Mouse (Mus musculus): ENCODE measurements around the gene Vps33a.

Vps33a gene

DNA sequence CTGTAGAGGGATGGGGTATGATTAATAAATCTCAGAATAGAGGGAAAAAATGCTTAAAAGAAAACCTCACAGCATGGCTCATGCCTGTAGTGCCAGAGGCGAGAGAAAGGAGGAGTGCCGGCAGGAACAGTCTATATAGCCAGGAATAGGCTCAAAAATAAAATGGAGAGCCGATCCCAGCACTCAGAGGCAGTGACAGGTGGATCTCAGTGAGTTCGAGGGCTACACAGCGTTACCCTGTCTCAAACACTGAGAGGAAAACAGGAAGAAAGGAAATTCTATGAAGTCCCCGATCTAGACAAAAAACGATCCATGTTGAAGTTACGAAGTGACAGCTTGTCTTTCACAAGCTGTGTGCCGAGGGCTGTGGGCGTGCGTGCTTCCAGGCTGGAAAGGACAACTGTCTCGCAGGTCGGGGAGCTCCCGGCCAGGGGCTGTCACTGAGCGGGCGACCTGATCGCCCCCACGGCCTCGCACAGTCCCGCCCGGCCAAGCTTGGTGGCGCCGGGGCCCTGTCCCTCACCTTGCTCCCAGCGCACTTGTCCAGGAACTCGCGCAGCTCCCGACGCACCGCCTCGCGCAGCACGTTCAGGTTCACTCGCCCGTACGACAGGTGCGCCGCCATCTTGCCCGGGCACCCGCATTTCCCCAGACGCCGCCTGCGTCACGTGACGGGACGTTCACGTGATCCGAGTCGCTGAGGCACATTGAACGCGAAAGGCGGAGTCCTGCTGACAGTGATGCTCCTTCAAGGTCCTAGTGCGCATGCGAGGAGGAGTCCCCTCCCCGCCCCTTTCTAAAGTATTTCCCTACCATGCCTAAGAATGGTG lies at the start of gene Vps33a:
TSS of gene Vps33a (minus strand) at position 682 of the 830 bp plus-strand sequence.
- DNase-seq (ENCODE audit: low read depth, low spot score): peak; percentile 100

DNA sequence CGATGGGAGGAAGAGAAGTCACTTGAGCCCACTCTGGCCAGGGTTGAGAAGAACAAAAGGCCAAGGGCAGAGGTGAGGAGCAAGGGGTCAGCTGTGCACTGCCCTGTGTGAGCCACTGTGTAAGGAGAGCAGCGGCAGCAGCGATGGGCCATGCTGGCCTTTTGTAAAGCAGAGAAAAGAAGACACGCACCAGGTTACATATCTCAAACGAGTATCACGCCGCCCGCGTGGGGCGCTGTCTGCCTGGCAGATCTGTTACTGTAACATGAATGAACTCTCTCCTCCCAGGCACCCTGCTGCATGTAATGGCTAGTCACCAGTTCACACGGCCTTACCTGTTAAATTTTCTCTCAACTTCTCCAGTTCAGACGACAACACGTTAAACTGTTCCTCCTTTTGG lies 49.6 kb upstream of the Vps33a start:
- no peak for DNase-seq (ENCODE audit: low read depth, low spot score)

DNA sequence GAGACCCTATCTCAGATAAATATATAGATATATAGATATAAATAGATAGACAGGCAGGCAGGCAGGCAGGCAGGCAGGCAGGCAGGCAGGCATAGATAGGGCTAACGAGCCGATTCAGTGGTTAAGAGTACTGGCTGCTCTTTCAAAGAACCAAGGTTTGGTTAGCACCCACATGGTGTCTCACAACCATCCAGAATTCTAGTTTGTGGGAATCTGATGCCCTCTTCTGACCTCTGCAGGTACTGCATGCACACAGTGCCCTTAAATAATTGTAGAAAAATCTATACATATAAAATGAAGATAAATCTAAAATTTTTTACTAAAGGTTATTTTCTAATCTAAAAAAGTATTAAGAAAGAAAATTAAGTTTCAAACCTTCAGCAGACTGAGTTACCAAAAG lies 45.7 kb upstream of the Vps33a start:
- no peak for DNase-seq (ENCODE audit: low read depth, low spot score)

DNA sequence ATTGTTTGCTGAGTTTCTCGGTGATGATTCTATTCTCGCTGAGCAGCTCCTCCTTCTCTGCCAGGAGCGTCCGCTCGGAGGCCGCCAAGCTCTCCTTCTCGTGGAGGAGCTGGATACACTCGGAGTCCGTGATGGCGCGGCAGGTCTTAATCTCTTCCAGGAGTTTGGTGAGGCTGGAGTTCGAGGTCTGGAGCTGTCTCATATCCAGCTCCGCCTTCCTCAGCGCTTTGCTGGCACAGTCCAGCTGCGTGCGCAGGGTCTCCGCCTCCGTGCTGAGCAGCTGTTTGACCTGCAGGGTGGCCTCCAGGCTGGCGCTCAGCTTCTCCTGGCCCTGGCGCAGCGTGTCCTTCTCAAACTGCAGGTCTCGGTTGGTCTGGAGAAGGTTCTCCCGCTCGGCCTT lies 41.4 kb upstream of the Vps33a start:
- DNase-seq (ENCODE audit: low read depth, low spot score): no peak

DNA sequence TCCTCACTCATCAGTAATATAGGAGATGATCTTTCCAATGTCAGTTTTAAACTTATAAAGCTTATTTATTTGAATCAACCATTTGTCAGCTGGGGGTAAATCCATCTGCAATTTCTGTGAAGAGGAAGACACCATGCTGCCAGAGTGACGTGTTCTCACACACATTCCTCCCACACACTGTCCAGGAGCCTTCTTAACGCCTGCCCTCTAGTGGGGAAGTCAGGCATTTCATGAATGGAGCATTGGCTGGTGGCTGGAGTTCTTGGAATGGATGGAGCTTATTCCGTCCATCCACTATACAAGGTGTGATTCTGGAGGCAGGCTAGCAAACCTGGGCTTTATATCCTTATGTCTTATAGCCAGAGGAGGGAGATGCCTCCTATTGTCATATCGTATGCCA lies 37.0 kb upstream of the Vps33a start:
- DNase-seq (ENCODE audit: low read depth, low spot score): peak; percentile 43

DNA sequence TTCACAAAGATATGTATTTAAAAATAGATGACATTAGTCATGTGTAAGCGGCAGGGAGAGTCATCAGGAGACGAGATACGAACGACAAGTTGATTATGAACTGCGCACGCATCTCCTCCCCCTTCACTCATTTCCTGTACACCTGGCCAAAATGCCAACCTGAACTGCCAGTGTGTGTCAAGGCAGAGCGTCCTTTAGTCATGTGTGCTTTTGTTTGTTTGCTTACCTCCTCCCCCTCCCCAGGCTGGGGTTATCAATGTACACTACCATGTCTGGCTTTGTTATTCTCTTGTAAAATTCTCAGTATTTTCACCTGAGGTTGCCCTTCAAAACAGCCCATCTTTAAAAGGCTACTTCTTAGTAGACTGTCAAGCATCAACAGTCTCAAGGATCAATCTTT lies 36.6 kb upstream of the Vps33a start:
- DNase-seq (ENCODE audit: low read depth, low spot score): no peak

DNA sequence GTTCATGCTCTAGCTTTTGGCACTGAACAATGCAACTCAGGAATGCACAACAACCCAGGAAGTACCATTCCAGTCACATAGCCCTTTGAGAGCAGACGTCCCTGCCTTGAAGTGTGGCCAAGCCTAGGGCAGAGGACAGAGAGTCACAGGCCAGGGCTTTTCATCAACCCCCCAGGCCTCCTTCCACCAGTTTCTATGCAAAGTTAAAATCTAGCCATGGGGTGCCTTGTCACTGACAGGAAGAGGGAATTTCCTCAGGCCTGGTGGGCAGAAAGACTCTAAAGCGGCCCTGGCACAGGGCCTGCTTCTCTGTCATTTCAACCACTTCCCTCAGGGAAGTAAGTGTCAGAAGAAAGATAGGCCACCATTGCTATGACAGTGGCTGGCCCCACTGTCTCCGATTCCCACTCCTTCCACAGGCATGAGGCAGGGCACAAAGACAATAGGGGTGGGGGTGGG lies 34.4 kb upstream of the Vps33a start:
- no peak for DNase-seq (ENCODE audit: low read depth, low spot score)

DNA sequence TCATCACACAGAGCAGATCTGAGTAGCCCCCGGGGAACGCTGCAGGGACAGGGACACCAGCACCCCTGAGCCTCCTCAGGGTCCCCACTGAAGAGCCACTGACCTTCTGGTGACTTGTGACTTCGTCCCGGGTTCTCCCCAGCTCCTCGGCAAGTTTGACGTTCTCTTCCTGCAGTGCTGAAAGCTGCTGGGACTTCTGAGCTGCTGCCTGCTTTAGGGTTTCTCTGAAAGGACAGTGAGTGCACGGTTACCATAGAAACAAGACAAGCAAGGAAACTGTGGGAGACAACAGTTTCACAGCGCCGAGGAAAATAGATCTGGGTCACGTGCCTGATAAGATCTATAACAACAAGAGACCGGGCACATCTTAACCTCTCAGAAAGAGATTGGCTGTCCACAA lies 30.7 kb upstream of the Vps33a start:
- peak; percentile 22 for DNase-seq (ENCODE audit: low read depth, low spot score)

DNA sequence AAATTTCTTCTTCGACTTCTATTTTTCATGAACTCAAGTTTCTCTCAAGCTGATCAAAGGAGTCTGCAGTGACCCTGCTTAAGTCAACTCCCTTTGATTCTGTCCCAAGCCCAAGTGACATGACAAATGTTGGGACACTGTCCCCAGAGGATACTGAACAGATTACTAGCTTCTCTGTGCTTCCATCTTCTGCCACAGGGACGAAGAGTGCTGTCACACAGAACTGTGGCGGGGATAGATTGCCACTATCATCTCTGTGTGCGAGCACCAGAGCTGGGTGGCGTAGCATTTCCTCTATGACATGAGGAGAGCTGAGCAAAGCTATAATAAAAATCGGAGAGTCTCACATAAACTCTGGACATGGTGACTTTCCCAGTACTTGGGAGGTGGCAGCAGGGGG lies 29.3 kb upstream of the Vps33a start:
- DNase-seq (ENCODE audit: low read depth, low spot score): no peak

DNA sequence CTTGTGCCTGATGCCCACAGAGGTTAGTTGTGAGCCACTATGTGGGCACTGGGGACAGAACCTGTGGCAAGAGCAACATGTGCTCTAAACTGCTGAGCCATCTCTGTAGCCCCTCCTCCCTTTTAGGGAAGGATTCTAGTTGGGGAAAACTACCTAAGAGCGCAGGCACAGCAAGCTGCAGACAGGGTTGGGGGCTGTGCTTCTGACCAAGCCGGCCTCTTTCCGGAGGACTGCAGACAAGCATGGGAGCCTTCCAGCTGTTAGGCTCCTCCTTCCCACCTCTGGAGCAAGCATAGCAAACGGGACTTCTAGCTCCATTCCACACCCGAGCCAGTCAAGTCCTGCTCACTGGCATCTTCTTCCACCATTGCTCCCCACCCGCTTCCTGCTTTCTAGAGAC lies 26.5 kb upstream of the Vps33a start:
- DNase-seq (ENCODE audit: low read depth, low spot score): no peak

DNA sequence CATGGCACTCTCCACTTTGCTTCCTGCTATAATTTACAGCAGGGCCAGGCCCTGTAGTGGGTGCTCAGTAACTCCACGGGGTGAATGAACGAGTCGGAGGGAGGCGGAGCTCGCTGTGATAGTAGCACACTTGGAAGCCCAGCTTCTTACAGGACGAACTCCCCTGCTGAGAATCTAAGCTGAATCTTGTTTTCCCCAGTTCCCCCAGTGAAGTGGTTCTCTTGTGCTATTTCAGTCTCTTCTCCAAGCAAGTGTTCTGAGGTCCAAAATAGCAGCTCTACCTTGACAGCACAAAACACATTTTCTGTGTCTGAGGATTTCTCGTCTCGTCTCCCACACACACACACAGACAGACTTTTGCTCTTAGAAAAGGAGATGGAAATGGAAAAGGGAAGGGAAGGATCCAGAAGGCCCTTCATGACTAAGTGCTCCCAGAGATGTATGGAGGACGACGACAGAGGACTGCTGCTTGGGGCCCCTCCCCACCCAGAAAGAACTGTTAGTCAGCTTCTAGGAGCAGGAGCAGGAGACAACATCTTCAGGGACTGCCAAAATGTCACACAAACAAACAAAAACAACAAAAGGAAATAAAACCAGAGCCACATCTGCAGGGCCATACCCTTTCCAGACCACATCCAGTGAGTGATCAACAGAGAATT lies 20.9 kb upstream of the Vps33a start:
- no peak for DNase-seq (ENCODE audit: low read depth, low spot score)

DNA sequence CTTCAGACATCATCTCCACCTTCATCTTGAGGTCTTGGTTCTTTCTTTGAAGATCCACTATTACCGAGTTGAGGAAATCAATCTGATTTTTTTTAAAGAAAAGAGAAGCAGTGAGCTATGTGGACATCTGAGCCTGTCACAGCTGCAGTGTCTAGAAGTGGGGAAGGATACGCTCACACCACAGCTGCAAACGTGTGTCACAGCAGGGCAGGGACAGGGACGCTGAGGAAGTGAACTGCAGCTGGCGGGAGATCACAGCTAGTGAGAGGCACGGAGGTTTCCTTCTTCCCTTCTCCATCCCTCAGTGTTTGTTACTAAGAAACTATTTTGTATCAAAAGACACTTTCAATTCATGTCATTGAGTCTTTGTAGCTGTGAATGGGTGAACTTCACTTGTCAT lies 7.2 kb upstream of the Vps33a start:
- no peak for DNase-seq (ENCODE audit: low read depth, low spot score)

DNA sequence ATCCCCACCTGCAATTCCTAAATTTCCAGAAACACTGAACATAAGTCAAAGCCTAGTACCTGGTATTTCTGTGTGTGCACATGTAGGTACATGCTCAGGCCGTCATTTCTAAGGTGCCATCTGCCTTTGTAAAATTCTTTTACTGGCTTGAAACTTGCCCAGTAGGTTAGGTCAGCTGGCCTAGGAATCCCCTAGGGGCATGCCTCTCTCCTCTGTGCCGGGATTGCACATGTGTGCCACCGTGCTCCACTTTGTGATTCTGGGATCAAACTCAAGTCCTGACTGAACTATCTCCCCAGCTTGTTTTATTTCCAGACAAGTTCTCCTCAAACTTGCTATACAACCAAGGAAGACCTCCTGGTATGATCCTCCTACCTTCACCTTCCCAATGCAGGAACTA lies 3.9 kb upstream of the Vps33a start:
- DNase-seq (ENCODE audit: low read depth, low spot score): no peak

DNA sequence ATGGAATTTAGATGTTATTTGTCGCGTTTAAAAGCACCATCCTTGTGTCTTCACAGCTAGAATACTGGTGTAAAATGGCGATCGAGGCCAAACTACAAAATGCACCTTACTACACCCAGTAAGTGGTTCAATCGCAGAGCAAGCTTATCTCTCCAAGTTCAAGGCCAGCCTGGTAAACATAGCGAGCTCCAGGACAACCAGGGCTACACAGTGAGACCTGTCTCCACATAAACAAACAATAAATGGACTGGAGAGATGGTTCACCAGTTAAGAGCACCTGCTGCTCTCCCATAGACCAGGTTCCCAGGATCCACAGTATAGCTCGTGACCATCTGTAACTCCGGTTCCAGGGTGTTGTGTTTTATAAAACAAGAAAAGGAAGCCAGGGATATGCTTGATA lies 524 bp upstream of the Vps33a start:
- no peak for DNase-seq (ENCODE audit: low read depth, low spot score)

DNA sequence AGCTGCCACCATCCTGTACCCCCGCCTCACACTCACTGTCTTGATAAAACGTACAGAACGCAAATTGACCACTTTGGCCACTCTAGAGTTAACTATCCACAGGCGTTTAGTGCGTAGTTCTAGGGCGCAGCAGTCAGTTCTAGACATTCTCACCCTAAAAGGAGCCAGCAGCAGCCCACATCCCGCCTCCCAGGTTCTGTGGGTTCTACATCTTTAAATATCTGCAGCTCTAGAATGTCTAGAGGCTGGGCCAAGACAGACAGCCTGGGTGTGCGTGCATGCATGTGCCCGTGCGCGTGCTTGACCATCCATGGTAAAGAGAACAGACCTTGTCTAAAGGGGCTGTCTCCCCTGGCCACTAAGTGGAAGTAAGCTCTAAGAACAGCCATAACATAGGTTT lies 11.7 kb downstream of the Vps33a start:
- DNase-seq (ENCODE audit: low read depth, low spot score): no peak

DNA sequence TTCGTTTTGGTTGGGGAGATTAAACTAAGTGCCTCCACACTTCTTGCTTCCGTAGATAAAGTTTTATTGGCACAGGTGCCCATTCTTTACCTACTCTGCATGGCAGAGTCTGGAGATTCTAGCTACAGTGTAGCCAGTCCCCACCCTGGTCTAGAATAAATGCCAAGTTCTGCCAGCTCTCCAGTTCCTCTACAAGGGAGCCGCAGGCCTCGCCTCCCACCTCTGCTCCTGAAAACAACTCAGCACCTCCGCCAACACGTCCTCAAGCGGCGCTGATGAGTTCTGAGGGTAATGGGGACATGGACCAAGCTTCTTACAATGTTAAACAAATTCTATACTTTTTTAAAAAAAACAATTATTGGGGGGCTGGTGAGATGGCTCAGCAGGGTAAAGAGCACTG lies 13.2 kb downstream of the Vps33a start:
- DNase-seq (ENCODE audit: low read depth, low spot score): no peak

DNA sequence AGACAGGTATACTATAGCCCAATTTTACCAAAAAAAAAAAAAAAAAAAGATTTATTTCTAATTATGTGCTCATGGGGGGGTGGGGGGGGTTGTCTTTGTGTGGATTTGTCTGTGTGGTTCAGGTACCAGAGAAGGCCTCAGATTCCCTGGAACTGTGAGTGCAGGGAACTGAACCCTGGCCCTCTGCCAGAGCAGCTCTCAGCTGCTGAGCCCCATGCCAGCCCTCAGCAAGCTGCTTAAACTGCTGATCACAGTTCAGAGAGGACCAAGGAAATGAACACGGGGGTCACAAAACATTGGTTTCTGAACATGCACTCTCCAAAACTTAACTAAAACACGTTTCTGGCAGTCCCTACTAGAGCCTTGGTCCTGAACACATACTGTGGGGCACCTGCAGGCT lies 16.4 kb downstream of the Vps33a start:
- peak; percentile 66 for DNase-seq (ENCODE audit: low read depth, low spot score)

DNA sequence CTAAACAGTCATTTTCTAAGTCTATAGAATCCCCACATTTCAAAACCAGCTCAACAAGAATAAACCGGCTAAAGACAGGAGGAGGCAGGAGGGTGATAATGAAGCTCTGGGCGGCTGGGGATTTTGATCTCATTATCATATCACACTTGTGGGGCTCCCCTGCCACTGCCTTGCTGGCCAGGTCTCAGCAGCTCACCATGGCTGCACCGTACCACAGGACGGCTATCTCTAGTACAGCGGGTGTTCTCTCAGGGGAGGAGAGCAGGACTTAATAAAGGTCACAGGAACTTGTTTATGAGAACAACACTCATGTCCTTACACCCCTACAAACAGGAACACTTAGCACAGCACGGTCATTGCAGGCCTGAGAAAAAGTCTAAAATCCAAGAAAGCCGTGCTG lies 17.1 kb downstream of the Vps33a start:
- DNase-seq (ENCODE audit: low read depth, low spot score): no peak

DNA sequence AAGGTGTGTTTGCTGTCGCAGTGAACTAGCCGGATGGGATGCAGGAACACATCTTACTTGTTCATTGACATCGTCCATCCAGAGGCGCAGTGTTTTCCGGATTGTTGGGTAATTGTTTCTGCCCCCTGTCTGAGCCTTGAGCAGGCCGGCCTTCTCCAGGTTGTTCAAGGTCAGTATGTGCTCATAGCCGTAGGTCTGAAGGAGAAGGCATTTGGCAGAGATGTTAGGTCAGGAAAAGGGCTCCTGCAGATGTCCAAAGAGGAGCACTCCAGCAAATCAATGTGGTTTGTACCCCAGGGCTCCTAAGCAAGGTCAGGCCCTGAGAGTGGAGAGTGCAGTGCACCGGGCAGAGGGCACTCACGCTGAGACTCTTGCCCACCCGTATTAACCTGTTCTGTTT lies 39.0 kb downstream of the Vps33a start:
- DNase-seq (ENCODE audit: low read depth, low spot score): no peak

DNA sequence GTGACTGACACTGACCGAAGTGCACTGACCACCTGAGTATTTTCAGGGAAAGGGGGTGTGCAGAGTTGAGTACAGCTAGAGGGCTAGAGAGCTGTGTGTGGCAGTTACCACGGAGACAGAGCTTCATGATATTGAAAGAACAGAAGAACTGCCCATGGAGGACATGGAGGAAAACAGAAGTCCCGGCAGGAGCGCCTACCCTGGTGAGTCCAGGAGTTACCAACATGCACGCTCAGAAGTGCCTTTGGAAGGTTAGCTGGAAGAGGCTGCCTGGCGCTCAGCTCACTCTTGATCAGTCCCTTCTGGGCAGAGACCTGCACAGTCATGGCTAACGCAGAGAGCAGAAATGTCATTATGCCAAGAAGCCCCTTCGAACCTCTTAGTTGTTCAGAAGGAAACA lies 42.8 kb downstream of the Vps33a start:
- no peak for DNase-seq (ENCODE audit: low read depth, low spot score)

DNA sequence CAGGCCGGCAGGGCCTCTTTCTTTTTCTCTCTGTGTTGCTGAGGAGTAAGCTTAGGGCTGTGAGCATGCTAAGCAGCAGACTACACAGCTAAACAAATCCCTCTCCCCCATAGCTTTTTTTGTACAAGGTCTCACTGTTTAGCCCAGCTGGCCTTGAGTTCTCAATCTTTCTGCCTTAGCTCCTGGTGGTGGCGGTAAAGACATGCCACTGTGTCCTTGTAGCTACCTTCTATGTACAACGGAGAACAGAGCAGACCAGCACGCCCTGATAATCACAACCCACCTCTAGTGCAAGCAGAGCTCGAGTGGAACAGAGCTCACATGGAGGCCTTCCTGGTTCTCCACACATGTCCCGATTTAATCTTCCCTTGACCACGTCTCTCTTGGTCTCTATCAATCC lies 44.2 kb downstream of the Vps33a start:
- DNase-seq (ENCODE audit: low read depth, low spot score): no peak

DNA sequence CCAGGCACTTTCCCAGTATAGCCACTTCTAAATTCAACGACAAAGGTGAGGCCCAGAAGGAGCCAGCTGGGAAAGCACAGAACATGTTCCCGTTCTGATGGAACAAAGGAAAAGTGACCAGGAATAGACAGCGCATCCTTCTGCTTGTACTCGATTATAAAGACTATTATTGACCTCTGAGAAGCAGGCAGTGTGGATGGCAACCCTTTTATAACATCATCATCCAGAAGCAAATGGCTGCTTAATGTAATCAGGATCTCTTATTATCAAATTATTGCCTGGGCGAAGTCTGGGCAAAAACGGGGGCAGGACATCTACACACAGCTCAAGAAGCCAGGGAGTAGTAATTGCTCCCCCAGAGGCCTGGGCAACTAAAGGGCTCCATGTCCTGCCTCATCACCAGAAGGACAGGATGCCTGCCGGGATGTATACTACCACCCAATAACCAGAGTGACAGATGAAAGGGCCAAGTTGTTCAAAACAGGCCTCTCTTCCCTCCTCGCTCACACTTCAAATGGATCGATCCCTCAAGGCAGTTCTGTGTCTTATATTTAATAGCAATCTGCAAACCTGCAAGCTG lies 46.8 kb downstream of the Vps33a start:
- DNase-seq (ENCODE audit: low read depth, low spot score): no peak

DNA sequence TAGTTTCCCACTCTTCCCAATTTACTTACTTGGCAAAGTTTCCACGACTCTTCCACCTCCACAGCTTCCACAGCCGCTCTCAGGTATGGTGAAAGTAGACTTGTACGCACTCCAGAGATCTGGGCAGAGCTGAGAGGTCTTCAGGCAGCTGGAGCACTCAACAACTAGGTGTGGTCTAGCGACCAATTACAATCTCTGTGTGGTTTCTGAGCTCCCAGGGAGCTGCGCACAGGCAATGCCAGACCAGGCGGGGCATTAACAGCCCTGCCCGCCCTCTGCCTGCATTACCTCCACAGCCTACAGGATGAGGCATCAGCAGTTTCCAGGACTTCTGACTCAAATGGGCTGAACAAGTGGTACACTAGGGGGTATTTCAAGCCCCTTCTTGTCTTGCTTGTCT lies 47.6 kb downstream of the Vps33a start, which contains the start of gene Gm49027:
TSS of gene Gm49027 (minus strand) at position 208 of the 400 bp plus-strand sequence.
- no peak for DNase-seq (ENCODE audit: low read depth, low spot score)

Data from skeletal muscle tissue, adult 2 months (tissue).